In the genomic region with DNA sequence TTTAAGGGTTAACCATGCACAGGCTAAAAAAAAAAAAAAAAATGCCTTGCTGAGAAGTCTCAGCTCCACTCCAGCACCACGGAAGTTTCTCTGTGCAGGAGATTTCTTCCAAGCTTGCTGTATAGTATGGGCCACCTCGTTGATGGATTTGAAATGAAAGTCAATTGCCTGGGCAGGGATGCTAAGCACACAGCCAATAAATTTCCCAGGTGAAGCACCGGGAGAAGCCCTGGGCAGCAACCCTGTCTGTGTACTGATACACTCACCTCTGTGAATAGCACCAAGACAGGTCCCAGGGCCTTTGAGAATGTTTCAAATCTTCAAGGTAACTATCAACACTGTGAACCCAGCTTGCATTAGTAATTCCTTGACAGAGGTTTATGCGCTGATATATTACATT, we compare ENCODE assay signal across 24 mouse cellular contexts. TPM values are rescaled to one million over a fixed set of nuclear protein-coding genes. Genes with fewer than 3 reads are reported as not detected.
"Had no signal": no experiment of that assay in that cellular context is flagged by ENCODE, and none has a peak within 500 bp of the region (broad histone marks: within the 10 kb centered on the region; RNA-seq: fewer than 3 reads in every experiment).

No protein-coding gene starts in this region.

- H3K9ac ChIP-seq: lung, embryonic 14.5 days; midbrain, embryonic 12.5 days; neural tube, embryonic 13.5 days; neural tube, embryonic 15.5 days had no signal

- ATAC-seq: midbrain, embryonic 16.5 days had no signal

- H3K4me3 ChIP-seq: midbrain, embryonic 12.5 days; myocyte; neural tube, embryonic 13.5 days; neural tube, embryonic 15.5 days had no signal

- H3K27ac ChIP-seq: midbrain, embryonic 12.5 days; neural tube, embryonic 15.5 days had no signal

- H3K27me3 ChIP-seq: midbrain, embryonic 12.5 days; neural tube, embryonic 13.5 days; neural tube, embryonic 15.5 days had no signal

- H3K36me3 ChIP-seq: midbrain, embryonic 12.5 days; neural tube, embryonic 13.5 days; neural tube, embryonic 15.5 days had no signal

- DNase-seq: lung, adult 18-20 months; lung, embryonic 14.5 days; lung, postnatal 10 days; lung, postnatal 4 days; retina, postnatal 1 day; right cerebral cortex, adult 18-20 months; right cerebral cortex, postnatal 25 days; right cerebral cortex, postnatal 4 days; spleen, adult 18-20 months; thymus, adult 18-20 months; thymus, postnatal 14 days; thymus, postnatal 36 days had no signal

- H3K4me2 ChIP-seq: lung, embryonic 14.5 days; midbrain, embryonic 12.5 days; neural tube, embryonic 13.5 days; neural tube, embryonic 15.5 days had no signal

- H3K9me3 ChIP-seq: midbrain, embryonic 12.5 days; neural tube, embryonic 13.5 days; neural tube, embryonic 15.5 days had no signal

RNA-seq across cellular contexts. Expression of gene 1700086D15Rik, which starts 47.6 kb away (rescaled TPM):
- total RNA-seq: megakaryocyte, adult 5-6 weeks; megakaryocyte-erythroid progenitor cell, adult 5-6 weeks had no signal
- polyA plus RNA-seq: liver, embryonic 16.5 days; midbrain, embryonic 16.5 days; myocyte; neural tube, embryonic 11.5 days; neural tube, embryonic 13.5 days; small intestine, adult 2 months; stomach, embryonic 14.5 days; stomach, embryonic 16.5 days had no signal

RNA-seq across cellular contexts. Expression of gene Arhgap44, which starts 50.7 kb away (rescaled TPM):
- total RNA-seq: megakaryocyte, adult 5-6 weeks; megakaryocyte-erythroid progenitor cell, adult 5-6 weeks had no signal
